In genomic region chr14:103694295-103694694, GRCm38 (mm10) we compare ENCODE assay signal across 9 mouse cellular contexts. TPM values are rescaled to one million over a fixed set of nuclear protein-coding genes. Genes with fewer than 3 reads are reported as not detected.
DNase-seq lines count a peak whose midpoint lies in the region; ATAC-seq lines count a peak whose summit lies in the region.
"Had no signal": no experiment of that assay in that cellular context is flagged by ENCODE, and none has a peak within 500 bp of the region (broad histone marks: within the 10 kb centered on the region; RNA-seq: fewer than 3 reads in every experiment).

No protein-coding gene starts in this region.

- no peaks in the 10 kb centered on the region for H3K27me3 ChIP-seq in kidney, embryonic 15.5 days
- H3K27me3 ChIP-seq in forebrain, embryonic 13.5 days, result no peaks in the 10 kb centered on the region
- H3K27me3 ChIP-seq in midbrain, embryonic 14.5 days (ENCODE audit: control insufficient read depth, insufficient read depth, low read length), result no peaks in the 10 kb centered on the region
- H3K27me3 ChIP-seq: embryonic facial prominence, embryonic 15.5 days had no signal

- no peaks in the 10 kb centered on the region for H3K4me1 ChIP-seq in kidney, embryonic 15.5 days
- H3K4me1 ChIP-seq in forebrain, embryonic 13.5 days, result no peaks in the 10 kb centered on the region
- H3K4me1 ChIP-seq in midbrain, embryonic 14.5 days (ENCODE audit: control insufficient read depth, insufficient read depth, low read length), result no peaks in the 10 kb centered on the region
- H3K4me1 ChIP-seq: embryonic facial prominence, embryonic 15.5 days had no signal

- H3K36me3 ChIP-seq in kidney, embryonic 15.5 days, result no peaks in the 10 kb centered on the region
- peaks cover 47% of the 10 kb centered on the region for H3K36me3 ChIP-seq in forebrain, embryonic 13.5 days (ENCODE audit: poor library complexity, severe bottlenecking)
- peaks cover 48% of the 10 kb centered on the region for H3K36me3 ChIP-seq in midbrain, embryonic 14.5 days (ENCODE audit: control insufficient read depth, insufficient read depth, low read length)
- H3K36me3 ChIP-seq: embryonic facial prominence, embryonic 15.5 days had no signal

- 37% methylated on average over 1 of the region's 1 CpGs for WGBS in kidney, embryonic 15.5 days
- WGBS in forebrain, embryonic 13.5 days, result 33% methylated on average over 1 of the region's 1 CpGs
- WGBS in midbrain, embryonic 14.5 days, result 39% methylated on average over 1 of the region's 1 CpGs

- H3K9me3 ChIP-seq in kidney, embryonic 15.5 days (replicated peaks), result no peaks in the 10 kb centered on the region
- H3K9me3 ChIP-seq in forebrain, embryonic 13.5 days (replicated peaks), result no peaks in the 10 kb centered on the region
- no peaks in the 10 kb centered on the region for H3K9me3 ChIP-seq in midbrain, embryonic 14.5 days (ENCODE audit: control insufficient read depth, low read length)
- H3K9me3 ChIP-seq: embryonic facial prominence, embryonic 15.5 days had no signal

- peak; percentile 61 for DNase-seq in kidney, adult 18-20 months
- peak; percentile 67 for DNase-seq in ES-CJ7 (ENCODE audit: low read depth, low spot score)
- peak; percentile 45 for DNase-seq in c-Kit-positive CD71-negative TER-119-negative erythroid progenitor cells, embryonic 14.5 days (ENCODE audit: low read depth)
- DNase-seq in kidney, postnatal 14 days, result peak; percentile 56
- peak; percentile 85 for DNase-seq in midbrain, embryonic 14.5 days
- peak; percentile 18 to 62 for DNase-seq in thymus, postnatal 10 days (ENCODE audit: low spot score in 2 of 2)

- no peak for ATAC-seq in kidney, embryonic 15.5 days (replicated peaks; ENCODE audit: low FRiP score)
- ATAC-seq in forebrain, embryonic 13.5 days, result peak; percentile 57
- ATAC-seq in midbrain, embryonic 14.5 days (ENCODE audit: low FRiP score, low TSS enrichment), result no peak

- no peak overlapping the region for H3K4me3 ChIP-seq in kidney, embryonic 15.5 days (replicated peaks)
- H3K4me3 ChIP-seq in forebrain, embryonic 13.5 days, result no peak overlapping the region
- no peak overlapping the region for H3K4me3 ChIP-seq in midbrain, embryonic 14.5 days (replicated peaks; ENCODE audit: low read depth, low read length)
- H3K4me3 ChIP-seq: embryonic facial prominence, embryonic 15.5 days had no signal

- no peak overlapping the region for H3K27ac ChIP-seq in kidney, embryonic 15.5 days
- H3K27ac ChIP-seq in forebrain, embryonic 13.5 days, result no peak overlapping the region
- H3K27ac ChIP-seq in midbrain, embryonic 14.5 days (replicated peaks; ENCODE audit: low read depth, low read length), result no peak overlapping the region
- H3K27ac ChIP-seq: embryonic facial prominence, embryonic 15.5 days had no signal

- no peak overlapping the region for H3K9ac ChIP-seq in kidney, embryonic 15.5 days
- no peak overlapping the region for H3K9ac ChIP-seq in forebrain, embryonic 13.5 days
- no peak overlapping the region for H3K9ac ChIP-seq in midbrain, embryonic 14.5 days (replicated peaks; ENCODE audit: low read length)
- H3K9ac ChIP-seq: embryonic facial prominence, embryonic 15.5 days had no signal

- H3K4me2 ChIP-seq in kidney, embryonic 15.5 days, result no peak overlapping the region
- H3K4me2 ChIP-seq in forebrain, embryonic 13.5 days, result no peak overlapping the region
- H3K4me2 ChIP-seq in midbrain, embryonic 14.5 days (ENCODE audit: low read length), result no peak overlapping the region
- H3K4me2 ChIP-seq: embryonic facial prominence, embryonic 15.5 days had no signal

RNA-seq across cellular contexts. Expression of gene Slain1, which starts 44.3 kb away (rescaled TPM):
- polyA plus RNA-seq in kidney, embryonic 15.5 days (2015; fragmentation: Nextera tagmentation; extraction: Ambion mirVana), result 2.9 TPM in 2 replicates
- 11.4 and 14.0 TPM in 2 replicates for polyA plus RNA-seq in forebrain, embryonic 13.5 days (2015; fragmentation: Nextera tagmentation; extraction: Ambion mirVana)
- 30.8 and 33.1 TPM in 2 replicates for polyA plus RNA-seq in midbrain, embryonic 14.5 days (2014; fragmentation: Nextera tagmentation; extraction: Ambion mirVana)
